Mouse (Mus musculus) heart, adult 2 months (tissue): ENCODE data around the gene Ltbr. TPM values are rescaled to one million over a fixed set of nuclear protein-coding genes. Genes with fewer than 3 reads are reported as not detected.
"Not testable (repeated sequence)": the region's sequence is repeated elsewhere in the genome, so short reads cannot be mapped to it uniquely, and the experiment has no call there.

Experiments used
- DNase-seq, 2 experiments: peaks; one replicate each; pipeline ENCODE4 v3.0.0; 2021
- H3K27ac ChIP-seq: fragments of 200-600 bp; 2 replicates; pipeline ENCODE4 v1.8.1; 2022
- H3K27me3 ChIP-seq: fragments of 200-500 bp; 2 replicates; pipeline ENCODE4 v1.6.1; 2012; ENCODE audit warnings: mild to moderate bottlenecking, low read length, inconsistent platforms, mixed read lengths; ENCODE audit not compliant: control insufficient read depth, insufficient read depth
- H3K36me3 ChIP-seq: fragments of 200-500 bp; 2 replicates; pipeline ENCODE4 v1.6.1; 2012; ENCODE audit warnings: low read length, inconsistent platforms; ENCODE audit not compliant: control insufficient read depth, insufficient read depth
- H3K4me1 ChIP-seq: fragments of 200-500 bp; 2 replicates; pipeline ENCODE4 v1.6.1; 2011; ENCODE audit warnings: low read length; ENCODE audit not compliant: control insufficient read depth, insufficient read depth
- H3K4me3 ChIP-seq: fragments of 200-600 bp; 2 replicates; pipeline ENCODE4 v1.8.1; 2022
- H3K79me2 ChIP-seq: fragments of 200-500 bp; replicated peaks from 2 replicates; pipeline ENCODE4 v1.6.1; 2012; ENCODE audit warnings: mild to moderate bottlenecking, inconsistent platforms, low read length, moderate library complexity, mixed read lengths; ENCODE audit not compliant: control insufficient read depth, insufficient read depth
- H3K9ac ChIP-seq: fragments of 200-500 bp; 2 replicates; pipeline ENCODE4 v1.6.1; 2012; ENCODE audit warnings: low read depth, mild to moderate bottlenecking, control low read depth, inconsistent platforms, low read length, mixed read lengths
- CTCF ChIP-seq: fragments of 200-600 bp; IDR thresholded peaks from 2 replicates; pipeline ENCODE4 v1.8.1; 2022; ENCODE audit warnings: antibody characterized with exemption, mild to moderate bottlenecking, moderate library complexity
- EP300 ChIP-seq: fragments of 200-500 bp; IDR thresholded peaks from 2 replicates; pipeline ENCODE4 v1.6.1; 2011; ENCODE audit warnings: low read depth, low read length, control low read depth; ENCODE audit not compliant: insufficient read depth
- POLR2A ChIP-seq: fragments of 200-500 bp; IDR thresholded peaks from 2 replicates; pipeline ENCODE4 v1.6.1; 2011; ENCODE audit warnings: mild to moderate bottlenecking, low read depth, low read length, control low read depth; ENCODE audit not compliant: insufficient read depth
- WGBS: fragments of 180-500 bp; shearing (Covaris S2); methylation state at CpG from one replicate; pipeline ENCODE4 v1.1.7; 2018; 5-methylcytosine and 5-hydroxymethylcytosine counted together
- intact Hi-C: fragments of 180-260 bp; cut with DNase I; formaldehyde crosslinking; loops from one replicate; pipeline ENCODE4 v1.15.1; 2025
- polyA plus RNA-seq: library from polyadenylated mRNA; depleted of rRNA; stranded (reverse); fragments of >200 nt; gene quantifications from 2 replicates; pipeline ENCODE4 v1.2.3, GENCODE M21; 2012
- total RNA-seq, 2 experiments: library from RNA; stranded (reverse); gene quantifications; 2 replicates each; pipeline ENCODE4 v1.2.3; 2021

The Ltbr gene
- total and polyA plus RNA-seq, 3 experiments: 28.2 to 36.5 (median 28.8) TPM

DNA sequence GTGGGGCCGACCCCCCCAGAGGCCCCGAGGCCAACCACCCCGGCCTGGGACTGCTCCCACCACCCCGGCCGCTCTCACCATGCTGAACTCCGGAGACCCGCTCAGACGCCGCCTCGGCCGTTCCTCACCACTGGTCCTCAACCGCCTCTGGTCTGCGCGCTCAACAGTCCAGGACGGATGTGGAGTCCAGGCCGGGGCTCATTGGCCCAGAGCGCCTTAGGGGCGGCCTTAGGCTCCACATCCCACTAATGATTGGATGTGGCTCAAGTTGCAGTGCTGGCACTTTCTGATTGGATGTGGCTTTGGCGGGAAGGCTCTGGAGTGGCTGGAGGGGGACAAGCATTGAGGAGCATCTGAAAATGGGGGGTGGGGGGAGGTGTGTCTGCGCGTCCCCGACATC is 27.8 kb downstream of the Ltbr start, which contains the start of gene Tuba3a:
Gene Tuba3a, minus strand, starts transcription at position 153 of the 400 bp plus-strand sequence.
- Histone ChIP-seq H3K4me1 (no peaks in the 10 kb centered on the region), H3K27me3 (no peaks in the 10 kb centered on the region), H3K27ac (no peak within 1 kb of the TSS), H3K4me3 (no peak within 1 kb of the TSS), H3K79me2 (no peaks in the 10 kb centered on the region), H3K9ac (no peak within 1 kb of the TSS), H3K36me3 (no peaks in the 10 kb centered on the region)
- DNase-seq: no peak
- WGBS: 94% methylated on average over 22 of the region's 22 CpGs
- intact Hi-C loops: no loop called here
- no peak for TF ChIP-seq EP300
- TF ChIP-seq POLR2A: no peak
- no peak for TF ChIP-seq CTCF

DNA sequence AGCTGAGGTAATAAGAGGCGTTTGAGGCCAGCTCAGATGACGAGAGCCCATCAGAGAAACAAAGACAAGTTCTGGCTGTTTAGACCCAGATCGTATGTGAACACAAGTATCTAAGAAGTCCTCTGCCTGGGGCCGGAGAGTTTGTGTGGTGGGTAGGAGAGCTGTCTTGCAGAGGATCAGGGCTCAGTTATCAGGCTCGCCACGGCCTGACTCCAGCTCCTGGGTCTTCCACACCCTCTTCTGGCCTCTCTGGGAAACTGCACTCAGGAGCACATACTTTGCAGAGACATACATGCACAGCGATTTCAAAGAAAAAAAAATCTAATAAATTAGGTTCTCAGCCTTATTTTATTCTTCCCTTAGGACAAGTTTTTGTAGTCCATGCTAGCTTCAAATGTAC is 28.9 kb downstream of the Ltbr start:
- Histone ChIP-seq H3K36me3 (no peaks in the 10 kb centered on the region), H3K79me2 (no peaks in the 10 kb centered on the region), H3K4me1 (no peaks in the 10 kb centered on the region), H3K4me3 (no peak overlapping the region), H3K27me3 (no peaks in the 10 kb centered on the region), H3K27ac (no peak overlapping the region), H3K9ac (no peak overlapping the region)
- DNase-seq: no peak
- 92% methylated on average over 7 of the region's 7 CpGs for WGBS
- intact Hi-C loops: no loop called here
- TF ChIP-seq POLR2A (no peak), CTCF (no peak), EP300 (no peak)

DNA sequence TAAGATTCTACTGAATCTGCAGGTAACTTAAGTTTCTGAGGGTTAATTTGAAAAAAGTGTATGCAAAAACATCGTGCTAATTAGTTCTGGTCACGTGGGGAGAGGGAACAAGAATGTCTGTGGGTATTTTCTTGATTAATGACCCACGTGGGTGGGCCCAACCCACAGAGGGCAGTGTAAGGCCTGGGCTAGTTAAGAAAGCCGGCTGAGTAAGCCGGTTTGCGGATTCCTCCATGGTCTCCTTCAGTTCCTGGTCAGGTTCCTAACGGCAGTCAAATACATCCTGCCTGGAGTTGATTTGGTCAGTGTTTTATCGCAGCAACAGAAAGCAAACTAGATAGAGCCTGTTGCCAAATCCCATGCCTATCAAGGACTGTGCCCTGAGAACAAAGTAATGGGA is 29.4 kb downstream of the Ltbr start:
- no peak overlapping the region for H3K9ac ChIP-seq
- WGBS: 51% methylated on average over 8 of the region's 8 CpGs
- intact Hi-C loops: no loop called here
- TF ChIP-seq CTCF (0 out of 2 replicates have a peak, but pooled peaks have one; percentile 2), EP300 (no peak), POLR2A (no peak)
- no peaks in the 10 kb centered on the region for H3K4me1 ChIP-seq
- no peak overlapping the region for H3K27ac ChIP-seq
- no peak overlapping the region for H3K4me3 ChIP-seq
- no peak for DNase-seq
- H3K79me2 ChIP-seq: no peaks in the 10 kb centered on the region
- H3K27me3 ChIP-seq: no peaks in the 10 kb centered on the region
- H3K36me3 ChIP-seq: no peaks in the 10 kb centered on the region

DNA sequence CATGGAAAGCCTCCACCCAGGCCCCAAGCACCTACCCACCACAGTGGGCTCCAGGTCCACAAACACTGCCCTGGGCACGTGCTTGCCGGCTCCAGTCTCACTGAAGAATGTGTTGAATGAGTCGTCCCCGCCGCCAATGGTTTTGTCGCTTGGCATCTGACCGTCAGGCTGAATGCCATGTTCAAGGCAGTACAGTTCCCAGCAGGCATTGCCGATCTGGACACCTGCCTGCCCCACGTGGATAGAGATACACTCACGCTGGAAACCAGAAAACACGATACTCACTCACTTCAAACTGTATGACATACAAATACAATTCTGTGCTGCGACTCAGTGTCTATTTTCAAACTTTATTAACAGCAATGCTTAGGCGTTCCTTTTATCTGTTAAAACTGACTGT is 31.0 kb downstream of the Ltbr start:
- H3K36me3 ChIP-seq, DNase-seq, H3K4me3 ChIP-seq, H3K9ac ChIP-seq, H3K79me2 ChIP-seq, intact Hi-C loops, H3K27ac ChIP-seq, H3K4me1 ChIP-seq, H3K27me3 ChIP-seq: not testable (repeated sequence)
- 83% methylated on average over 13 of the region's 13 CpGs for WGBS

DNA sequence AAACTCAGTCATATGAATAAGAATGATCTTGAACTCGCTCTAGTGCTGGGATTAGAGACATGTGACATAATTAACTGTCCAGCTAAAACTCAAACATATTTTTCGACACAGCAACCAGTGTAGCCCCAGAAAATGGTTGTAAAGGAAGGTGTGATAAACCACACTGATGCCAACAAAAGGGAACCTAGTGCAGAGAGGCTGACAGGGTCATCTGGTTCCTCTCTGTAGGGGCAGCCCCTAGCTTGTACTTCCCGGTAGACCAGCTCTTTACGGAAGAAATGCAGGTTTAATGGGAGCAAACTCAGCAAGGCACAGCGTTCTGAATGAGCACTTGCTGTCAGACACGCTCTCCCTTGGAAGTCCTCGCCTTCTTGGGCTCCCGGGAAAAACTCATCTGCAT is 34.0 kb downstream of the Ltbr start:
- Histone ChIP-seq H3K27ac (no peak overlapping the region), H3K4me3 (no peak overlapping the region), H3K36me3 (no peaks in the 10 kb centered on the region), H3K27me3 (no peaks in the 10 kb centered on the region), H3K4me1 (no peaks in the 10 kb centered on the region), H3K79me2 (no peaks in the 10 kb centered on the region), H3K9ac (no peak overlapping the region)
- no peak for DNase-seq
- 68% methylated on average over 8 of the region's 8 CpGs for WGBS
- intact Hi-C loops: no loop called here
- TF ChIP-seq POLR2A (no peak), CTCF (no peak), EP300 (no peak)

DNA sequence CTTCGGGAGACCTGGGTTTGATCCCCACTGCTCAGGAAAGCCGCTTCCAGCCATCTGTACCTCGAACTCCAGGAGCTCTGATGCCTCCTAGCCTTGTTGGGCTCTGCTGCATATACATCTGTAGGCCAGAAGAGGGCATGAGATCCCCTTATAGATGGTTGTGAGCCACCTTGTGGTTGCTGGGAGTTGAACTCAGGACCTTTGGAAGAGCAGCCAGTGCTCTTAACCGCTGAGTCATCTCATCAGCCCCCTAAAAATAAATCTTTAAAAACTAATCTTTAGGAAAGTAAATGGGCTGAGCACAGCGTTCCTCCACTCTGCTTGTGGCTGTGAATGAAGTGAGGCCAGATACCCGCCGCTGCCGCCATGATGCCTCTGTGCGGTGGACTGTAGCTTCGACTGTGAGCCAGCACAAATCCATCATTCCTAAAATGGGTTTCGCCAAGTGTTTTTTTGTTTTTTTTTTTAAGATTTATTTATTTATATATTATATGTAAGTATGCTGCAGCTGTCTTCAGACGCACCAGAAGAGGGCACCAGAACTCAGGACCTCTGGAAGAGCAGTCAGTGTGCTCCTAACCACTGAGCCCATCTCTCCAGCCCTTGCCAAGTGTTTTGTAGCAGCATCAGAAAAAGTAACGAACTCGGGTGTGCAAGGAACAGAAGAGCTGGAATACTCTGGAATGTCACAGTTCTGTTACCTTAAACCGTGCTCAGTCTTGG is 38.7 kb downstream of the Ltbr start:
- H3K4me1 ChIP-seq: no peaks in the 10 kb centered on the region; the same call in 1 of the 2 replicates
- intact Hi-C loops: loop anchor here (1.0 to 5.0 kb wide), 4 partner anchors 38 to 228 kb away; partner anchors contain the start of genes Acrbp, Gapdh and Ltbr
- no peak overlapping the region for H3K27ac ChIP-seq
- no peaks in the 10 kb centered on the region for H3K79me2 ChIP-seq
- 53% methylated on average over 15 of the region's 15 CpGs for WGBS
- TF ChIP-seq EP300 (no peak), CTCF (peak; percentile 59), POLR2A (no peak)
- peak in 1 of 2 experiments; percentile 36 for DNase-seq
- H3K9ac ChIP-seq: no peak overlapping the region
- no peaks in the 10 kb centered on the region for H3K27me3 ChIP-seq
- H3K4me3 ChIP-seq: no peak overlapping the region
- H3K36me3 ChIP-seq: no peaks in the 10 kb centered on the region
